Mouse (Mus musculus) gastrocnemius, postnatal 36 days (tissue): ENCODE results near the gene Olfr1046. TPM values are rescaled to one million over a fixed set of nuclear protein-coding genes. Genes with fewer than 3 reads are reported as not detected.
"Not testable (repeated sequence)": the region's sequence is repeated elsewhere in the genome, so short reads cannot be mapped to it uniquely, and the experiment has no call there.

Source experiments
- DNase-seq, 2 experiments: peaks; one replicate each; pipeline ENCODE4 v3.0.0; 2022
- intact Hi-C: fragments of 180-260 bp; cut with DNase I; formaldehyde crosslinking; loops from one replicate; pipeline ENCODE4 v1.15.1; 2025
- long read RNA-seq, 2 experiments: library from polyadenylated mRNA; stranded (forward); transcript quantifications; one replicate each; pipeline ENCODE4 v2.0.0; 2021
- total RNA-seq, 2 experiments: library from RNA; stranded (reverse); gene quantifications; 2 replicates each; pipeline ENCODE4 v1.2.3; 2021

Olfr1046 gene
- total RNA-seq: not detected
- long read RNA-seq, experiment 1: 0 reads
- long read RNA-seq, experiment 2: 0 reads

DNA sequence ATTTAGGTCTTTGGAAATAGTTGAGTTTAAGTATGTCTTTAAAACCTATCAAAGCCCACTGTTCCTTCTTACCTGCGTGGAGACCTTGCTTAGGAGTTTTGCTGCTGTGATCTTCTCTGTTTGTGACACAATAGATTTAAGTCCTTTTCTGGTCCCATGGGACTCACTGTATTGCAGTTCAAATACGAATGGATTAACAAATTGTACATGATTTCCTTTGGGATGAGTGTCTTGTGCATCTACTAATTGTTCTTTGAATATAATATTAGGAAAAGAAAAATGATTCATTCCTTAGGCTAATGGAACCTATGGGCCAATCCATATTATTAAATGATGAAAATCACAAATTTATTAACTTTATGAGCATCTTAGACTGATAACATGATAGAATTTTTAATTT is at the start of gene Olfr1046:
Gene Olfr1046 (minus strand): TSS at position 101 of the 400 bp plus-strand sequence.
- intact Hi-C loops: no loop called here
- no peak for DNase-seq

DNA sequence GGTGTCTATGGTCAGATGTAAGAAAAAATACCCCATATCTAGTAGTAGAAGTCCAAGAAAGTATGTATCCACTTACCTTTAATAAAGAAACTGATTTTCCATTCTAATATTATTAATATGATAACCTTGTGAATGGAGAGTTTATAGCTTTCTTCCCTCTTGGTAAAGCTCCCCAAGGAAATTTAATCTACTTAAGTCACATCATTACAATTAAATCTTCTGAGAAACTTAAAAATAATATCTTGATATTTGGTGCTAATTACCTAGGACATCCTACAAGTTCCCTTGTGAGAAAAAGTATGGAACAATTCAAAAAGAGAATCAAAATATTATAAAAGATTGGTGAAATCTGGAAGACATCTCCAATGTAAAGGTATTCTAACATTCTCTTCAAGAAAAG is 39.1 kb upstream of the Olfr1046 start, which contains the start of gene Olfr1049:
Gene Olfr1049 (minus strand): TSS at position 101 of the 400 bp plus-strand sequence.
- not testable (repeated sequence) for DNase-seq
- intact Hi-C loops: loop anchor here (2.0 kb wide), 1 partner anchor 71 kb away; no protein-coding TSS in a partner anchor

DNA sequence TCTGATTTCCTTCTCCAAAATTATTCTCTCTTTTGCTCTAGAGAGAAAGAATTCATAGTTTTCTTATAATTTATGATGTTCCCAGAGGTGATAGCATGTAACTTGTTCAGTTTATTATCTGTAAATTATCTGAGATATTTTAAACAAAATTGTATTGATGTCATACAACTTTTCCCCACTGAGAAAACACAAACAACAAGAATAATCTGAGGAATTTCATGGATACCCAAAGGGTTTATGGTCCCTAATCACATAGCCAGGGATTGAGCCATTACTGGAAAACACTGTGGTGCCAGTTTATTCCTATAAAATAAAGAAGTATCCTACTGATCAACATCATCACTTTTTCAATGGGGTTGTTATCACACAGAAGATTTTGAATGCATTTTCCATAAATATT is 21.1 kb upstream of the Olfr1046 start, which contains the start of gene Olfr1048:
Gene Olfr1048 (minus strand): TSS at position 101 of the 400 bp plus-strand sequence.
- intact Hi-C loops: no loop called here
- no peak for DNase-seq

DNA sequence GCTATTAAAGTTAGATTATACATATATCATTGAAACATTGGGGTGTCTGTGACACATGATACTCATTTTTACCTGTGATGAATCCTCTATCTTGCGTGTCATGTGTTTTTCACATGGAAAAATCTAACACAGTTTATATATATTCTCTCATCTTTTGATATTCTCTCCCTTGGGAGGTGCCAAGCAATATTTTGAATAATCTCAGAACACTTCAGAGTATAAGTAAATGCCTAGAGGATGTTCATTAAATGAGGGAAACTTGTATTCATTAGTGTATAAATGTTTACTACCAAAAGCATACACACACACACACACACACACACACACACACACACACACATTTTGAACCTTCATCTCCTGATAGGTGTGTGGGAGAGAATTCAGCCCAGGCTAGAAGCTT is 12.2 kb upstream of the Olfr1046 start, which contains the start of gene Olfr1047:
Gene Olfr1047 (minus strand): TSS at position 101 of the 400 bp plus-strand sequence.
- DNase-seq: no peak
- intact Hi-C loops: no loop called here

DNA sequence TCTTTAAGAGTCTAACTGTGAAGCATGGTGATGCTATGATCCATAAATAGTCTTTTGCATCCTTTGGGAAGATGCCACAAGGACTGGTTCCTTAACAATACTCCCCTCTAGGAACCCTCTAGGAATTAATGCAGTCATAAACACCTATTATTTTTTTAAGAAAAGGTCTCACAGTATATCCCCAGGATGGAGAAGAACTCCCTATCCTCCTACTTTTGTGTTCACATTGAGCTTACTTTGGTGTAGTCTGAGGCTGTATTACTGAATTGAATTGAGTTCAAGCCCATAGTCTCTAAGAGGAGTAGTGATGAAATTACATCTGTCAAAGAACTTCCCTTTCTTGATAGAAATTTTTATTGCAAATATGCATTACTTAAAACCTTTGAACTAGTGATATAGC is 16.2 kb downstream of the Olfr1046 start, which contains the start of gene Olfr1045:
Gene Olfr1045 (minus strand): TSS at position 101 of the 400 bp plus-strand sequence.
- intact Hi-C loops: no loop called here
- no peak for DNase-seq

DNA sequence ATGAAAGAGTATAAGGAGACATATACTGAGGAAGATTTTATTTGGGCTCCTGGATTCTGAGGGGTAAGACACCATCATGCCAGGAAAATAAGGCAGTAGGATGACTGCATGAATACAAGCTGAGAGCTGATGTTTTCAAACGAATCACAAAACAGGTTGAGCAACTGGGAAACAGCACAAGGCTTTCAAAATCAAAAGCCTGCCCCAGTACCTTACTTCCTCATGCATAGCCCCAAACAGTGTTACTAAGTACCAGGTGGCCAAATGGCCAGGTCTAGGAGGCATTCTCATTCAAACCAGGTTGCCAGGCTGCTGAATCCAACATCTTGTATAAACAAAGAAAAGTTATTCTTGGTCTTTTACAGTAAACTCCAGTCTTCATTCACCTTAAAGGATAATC is 23.3 kb downstream of the Olfr1046 start:
- intact Hi-C loops: no loop called here
- DNase-seq: no peak

DNA sequence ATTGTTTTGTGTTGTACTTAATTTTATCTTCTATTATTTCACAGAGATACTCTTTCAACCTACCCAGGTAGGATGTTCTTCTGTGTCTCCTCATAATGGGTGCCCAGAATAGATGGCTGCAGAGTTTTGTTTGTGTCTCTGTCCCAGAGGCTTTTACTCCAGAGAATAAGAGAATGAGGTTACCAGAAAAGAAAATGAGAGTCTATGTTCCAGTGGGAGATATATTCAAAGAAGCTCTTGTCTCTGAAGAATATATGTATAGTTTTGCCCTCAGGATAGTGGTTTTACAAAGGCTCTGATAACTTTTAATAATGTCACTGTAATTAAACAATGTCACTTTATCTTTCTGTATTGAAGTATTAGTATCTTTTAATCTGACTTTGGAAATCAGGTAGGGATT is 33.5 kb downstream of the Olfr1046 start, which contains the start of gene Olfr52:
Gene Olfr52 (minus strand): TSS at position 101 of the 400 bp plus-strand sequence.
- intact Hi-C loops: no loop called here
- DNase-seq: no peak

DNA sequence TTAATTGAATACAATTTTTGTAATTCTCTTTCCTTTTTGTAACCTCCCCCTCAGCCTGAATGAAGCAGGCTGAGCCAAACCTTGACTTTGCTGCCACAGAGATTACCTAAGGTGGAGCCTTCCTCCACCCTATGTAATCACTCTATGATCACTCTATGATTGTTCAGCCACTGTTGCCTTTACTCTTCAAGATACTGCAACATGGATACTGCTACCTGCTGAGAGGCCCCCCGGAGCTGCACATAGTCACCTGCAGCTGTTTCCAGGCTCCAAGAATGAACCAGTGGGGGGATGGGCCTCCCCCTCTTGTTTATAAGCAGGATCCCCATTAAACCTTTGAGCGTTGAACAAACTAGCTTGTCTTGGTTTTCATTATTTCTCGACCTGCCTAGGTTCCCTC is 39.2 kb downstream of the Olfr1046 start:
- intact Hi-C loops: no loop called here
- DNase-seq: no peak

DNA sequence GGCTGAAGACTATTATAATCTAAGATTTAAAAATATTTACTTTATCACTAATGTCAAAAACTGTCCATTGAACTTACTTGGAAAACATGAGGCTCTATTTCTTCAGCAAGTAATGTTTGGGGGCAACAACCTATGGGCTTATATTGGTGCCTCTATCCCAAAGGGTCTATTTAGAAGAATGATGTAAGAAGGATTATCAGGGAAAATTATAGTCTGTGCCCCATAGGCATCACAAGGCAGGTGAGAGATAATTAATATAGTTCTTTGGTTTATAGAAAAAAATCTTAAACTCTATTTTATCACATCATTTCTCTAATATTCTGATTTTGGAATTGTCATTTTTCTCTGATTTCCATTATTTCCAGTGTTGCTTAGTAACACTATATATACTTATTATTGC is 41.4 kb downstream of the Olfr1046 start, which contains the start of gene Olfr1044:
Gene Olfr1044 (minus strand): TSS at position 101 of the 400 bp plus-strand sequence.
- no peak for DNase-seq
- intact Hi-C loops: no loop called here

DNA sequence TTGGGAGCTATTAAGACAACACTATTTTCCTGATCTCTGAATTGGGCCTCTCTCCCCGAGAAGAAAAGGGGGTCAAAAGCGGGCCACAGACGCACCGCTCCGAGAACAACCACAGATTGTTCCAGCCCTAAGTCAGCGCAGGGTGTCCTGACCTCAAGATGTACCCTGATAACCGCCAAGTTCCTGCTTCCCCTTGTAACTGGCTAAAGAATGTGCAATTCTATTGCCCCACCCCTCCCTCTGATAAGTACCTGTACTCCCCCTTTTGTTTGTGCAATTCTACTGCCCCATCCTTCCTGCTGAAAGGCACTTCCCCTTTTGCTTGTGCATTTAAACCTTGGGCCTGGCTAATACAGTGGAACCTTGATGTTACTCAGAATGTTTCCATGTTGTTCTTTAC is 43.7 kb downstream of the Olfr1046 start:
- DNase-seq, intact Hi-C loops: not testable (repeated sequence)

DNA sequence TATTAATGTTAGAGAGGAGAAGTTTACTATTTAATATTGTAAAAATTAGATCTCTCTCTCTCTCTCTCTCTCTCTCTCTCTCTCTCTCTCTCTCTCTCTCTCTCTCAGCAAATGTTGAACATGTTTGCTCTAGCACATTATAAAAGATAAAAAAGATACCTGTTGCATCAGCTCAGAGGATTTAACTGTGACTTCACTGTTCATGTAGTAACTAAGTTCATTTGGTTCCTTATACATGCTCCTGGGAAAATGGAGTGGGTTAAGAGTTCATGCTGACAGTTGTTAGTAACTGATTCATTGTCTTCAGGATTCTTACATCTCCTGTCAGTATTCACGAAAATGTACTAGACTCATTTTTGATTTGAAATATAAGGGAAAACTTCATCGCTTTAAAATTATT is 51.7 kb downstream of the Olfr1046 start, which contains the start of gene Olfr1043:
Gene Olfr1043 (minus strand): TSS at position 101 of the 400 bp plus-strand sequence.
- intact Hi-C loops: no loop called here
- DNase-seq: no peak

Other genes with a start within 250 kb of the Olfr1046 start
- gene Olfr1029, start 245.4 kb downstream of the Olfr1046 start, total RNA-seq: not detected
- gene Olfr1030, start 240.0 kb downstream of the Olfr1046 start, total RNA-seq: not detected
- not detected for gene Olfr1031, start 229.0 kb downstream of the Olfr1046 start, total RNA-seq
- gene Olfr1032, start 213.8 kb downstream of the Olfr1046 start, total RNA-seq: not detected
- gene Olfr1033, start 198.7 kb downstream of the Olfr1046 start, total RNA-seq: under 1 TPM in 1 of 2 experiments, not detected in 1; 0.08 TPM
- gene Olfr1034, start 173.5 kb downstream of the Olfr1046 start, total RNA-seq: not detected
- gene Olfr1036, start 145.3 kb downstream of the Olfr1046 start, total RNA-seq: not detected
- not detected for gene Olfr1037, start 131.9 kb downstream of the Olfr1046 start, total RNA-seq
- not detected for gene Olfr1039, start 83.4 kb downstream of the Olfr1046 start, total RNA-seq
- not detected for gene Olfr1040, start 72.6 kb downstream of the Olfr1046 start, total RNA-seq
- gene Olfr1042, start 57.5 kb downstream of the Olfr1046 start, total RNA-seq: not detected
- not detected for gene Olfr1043, start 51.8 kb downstream of the Olfr1046 start, total RNA-seq
- not detected for gene Olfr1044, start 41.5 kb downstream of the Olfr1046 start, total RNA-seq
- gene Olfr52, start 33.6 kb downstream of the Olfr1046 start, total RNA-seq: not detected
- not detected for gene Olfr1045, start 16.3 kb downstream of the Olfr1046 start, total RNA-seq
- gene Olfr1047, start 12.1 kb upstream of the Olfr1046 start, total RNA-seq: not detected
- gene Olfr1048, start 21.0 kb upstream of the Olfr1046 start, total RNA-seq: not detected
- not detected for gene Olfr1049, start 39.0 kb upstream of the Olfr1046 start, total RNA-seq
- not detected for gene Olfr1051, start 59.8 kb upstream of the Olfr1046 start, total RNA-seq
- not detected for gene Olfr1052, start 73.1 kb upstream of the Olfr1046 start, total RNA-seq
- gene Olfr1053, start 96.0 kb upstream of the Olfr1046 start, total RNA-seq: not detected
- not detected for gene Olfr1054, start 116.1 kb upstream of the Olfr1046 start, total RNA-seq
- not detected for gene Olfr1055, start 131.0 kb upstream of the Olfr1046 start, total RNA-seq
- gene Olfr1056, start 143.2 kb upstream of the Olfr1046 start, total RNA-seq: not detected
- not detected for gene Olfr1057, start 159.1 kb upstream of the Olfr1046 start, total RNA-seq
- not detected for gene Olfr1058, start 169.2 kb upstream of the Olfr1046 start, total RNA-seq
- not detected for gene Olfr1061, start 194.7 kb upstream of the Olfr1046 start, total RNA-seq
- not detected for gene Olfr1062, start 207.4 kb upstream of the Olfr1046 start, total RNA-seq
- not detected for gene Olfr1065, start 231.3 kb upstream of the Olfr1046 start, total RNA-seq
- gene Olfr1066, start 237.0 kb upstream of the Olfr1046 start, total RNA-seq: not detected